Mouse (Mus musculus) megakaryocyte, embryonic 14.5 days (primary cell): Measurements from ENCODE around the gene Cdc42.

Source experiments
- FLI1 ChIP-seq: IDR thresholded peaks from 2 replicates; pipeline ENCODE4 v1.6.1; 2012; ENCODE audit warnings: low read length, inconsistent platforms, mixed read lengths
- GATA1 ChIP-seq: IDR thresholded peaks from 3 replicates; pipeline ENCODE4 v1.6.1; 2012; ENCODE audit warnings: mixed read lengths, low read length, inconsistent platforms, borderline replicate concordance

GRCm38 (mm10) chr4:137274304-137274703, 83.2 kb downstream of the Cdc42 start:
- no peak for TF ChIP-seq GATA1
- no peak for TF ChIP-seq FLI1
